Mouse (Mus musculus) stomach, postnatal 0 days (tissue): Measurements from ENCODE around the gene Thoc7. TPM values are rescaled to one million over a fixed set of nuclear protein-coding genes. Genes with fewer than 3 reads are reported as not detected.

ENCODE experiments used
- ATAC-seq: fragments of 200-750 bp; cut with Nextera tagmentation; 2 replicates; pipeline ENCODE4 v1.8.0; 2017; ENCODE audit not compliant: low FRiP score, low TSS enrichment
- DNase-seq: peaks from one replicate; pipeline ENCODE4 v3.0.0-alpha.2; 2016; ENCODE audit warnings: low spot score
- H3K27ac ChIP-seq: fragments of 300-500 bp; sonication (generic); replicated peaks from 2 replicates; pipeline ENCODE4 v1.5.1; 2014; ENCODE audit warnings: mild to moderate bottlenecking, control low read depth
- H3K27me3 ChIP-seq: fragments of 300-500 bp; sonication (generic); 2 replicates; pipeline ENCODE4 v1.6.1; 2014; ENCODE audit warnings: low read length; ENCODE audit not compliant: control insufficient read depth, insufficient read depth
- H3K36me3 ChIP-seq: fragments of 300-500 bp; sonication (generic); 2 replicates; pipeline ENCODE4 v1.6.1; 2014; ENCODE audit warnings: low read length, mixed read lengths; ENCODE audit not compliant: control insufficient read depth, insufficient read depth
- H3K4me1 ChIP-seq: fragments of 300-500 bp; sonication (generic); replicated peaks from 2 replicates; pipeline ENCODE4 v1.6.1; 2014; ENCODE audit warnings: antibody characterized with exemption; ENCODE audit not compliant: control insufficient read depth, insufficient read depth
- H3K4me2 ChIP-seq: fragments of 300-500 bp; sonication (generic); replicated peaks from 2 replicates; pipeline ENCODE4 v1.6.1; 2014; ENCODE audit warnings: low read depth, mild to moderate bottlenecking, control low read depth, moderate library complexity
- H3K4me3 ChIP-seq: fragments of 300-500 bp; sonication (generic); 2 replicates; pipeline ENCODE4 v1.5.1; 2014; ENCODE audit warnings: low read depth, low read length, control low read depth
- H3K9ac ChIP-seq: fragments of 300-500 bp; sonication (generic); 2 replicates; pipeline ENCODE4 v1.6.1; 2014; ENCODE audit warnings: mild to moderate bottlenecking, low read length, control low read depth, mixed read lengths
- H3K9me3 ChIP-seq: fragments of 300-500 bp; sonication (generic); 2 replicates; pipeline ENCODE4 v1.6.1; 2016; ENCODE audit warnings: low read length; ENCODE audit not compliant: control insufficient read depth
- CTCF ChIP-seq: IDR thresholded peaks from 2 replicates; pipeline ENCODE4 v1.5.1; 2016; ENCODE audit warnings: antibody characterized with exemption, low read depth, mild to moderate bottlenecking, moderate library complexity
- EP300 ChIP-seq: optimal IDR thresholded peaks from 2 replicates; pipeline ENCODE3; 2016; ENCODE audit warnings: antibody characterized with exemption
- WGBS: fragments of 180-500 bp; shearing (Covaris S2); extraction: QIAGEN DNeasy Blood & Tissue Kit; methylation state at CpG from one replicate; pipeline ENCODE4 v1.1.7; 2014; 5-methylcytosine and 5-hydroxymethylcytosine counted together
- polyA plus RNA-seq: library from polyadenylated mRNA; unstranded; fragments of >200 nt; fragmentation: Nextera tagmentation; extraction: Ambion mirVana; gene quantifications from 2 replicates; pipeline ENCODE4 v1.2.1, GENCODE M21; 2015

The Thoc7 gene
- polyA plus RNA-seq, 1 experiment from 2014 or later = 138 TPM

GRCm38 (mm10) chr14:13988397-13988796 lies 26.7 kb upstream of the Thoc7 start:
- Histone ChIP-seq H3K36me3 (no peaks in the 10 kb centered on the region), H3K4me1 (no peaks in the 10 kb centered on the region), H3K27ac (no peak overlapping the region), H3K4me2 (no peak overlapping the region), H3K9me3 (no peaks in the 10 kb centered on the region), H3K27me3 (no peaks in the 10 kb centered on the region), H3K9ac (no peak overlapping the region), H3K4me3 (no peak overlapping the region)
- TF ChIP-seq EP300 = no peak
- peak; percentile 18 for TF ChIP-seq CTCF
- DNase-seq = no peak
- ATAC-seq = no peak
- WGBS = 52% methylated on average over 2 of the region's 2 CpGs

DNA sequence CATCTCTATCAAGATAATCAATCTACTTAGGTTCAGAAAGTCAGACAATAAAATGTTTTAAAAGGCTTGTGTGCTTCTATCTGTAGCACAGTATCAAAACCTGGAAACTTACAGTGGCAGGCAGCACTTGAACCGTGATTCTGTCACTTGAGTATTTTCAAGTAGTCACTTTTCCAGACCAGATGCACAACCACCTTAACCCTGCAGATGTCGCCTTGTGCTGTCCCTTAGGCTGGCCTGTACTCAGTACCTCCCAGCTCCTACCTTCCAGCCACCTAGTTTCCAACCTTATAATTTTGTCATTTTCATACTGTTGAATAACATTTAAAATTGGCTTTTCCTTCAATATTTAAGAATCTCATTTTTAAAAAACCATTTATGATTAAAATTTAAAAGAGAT lies 20.5 kb upstream of the Thoc7 start:
- H3K4me3 ChIP-seq = no peak overlapping the region
- WGBS = 46% methylated on average over 2 of the region's 2 CpGs

GRCm38 (mm10) chr14:13981286-13981685 lies 19.6 kb upstream of the Thoc7 start:
- no peaks in the 10 kb centered on the region for H3K27me3 ChIP-seq
- TF ChIP-seq CTCF (no peak), EP300 (no peak)
- H3K9ac ChIP-seq = no peak overlapping the region
- no peak for ATAC-seq
- H3K4me2 ChIP-seq = no peak overlapping the region
- H3K36me3 ChIP-seq = no peaks in the 10 kb centered on the region
- H3K27ac ChIP-seq = no peak overlapping the region
- H3K9me3 ChIP-seq = no peaks in the 10 kb centered on the region
- WGBS = 49% methylated on average over 2 of the region's 2 CpGs
- no peak overlapping the region for H3K4me3 ChIP-seq
- no peaks in the 10 kb centered on the region for H3K4me1 ChIP-seq
- DNase-seq = no peak

More for the DNA sequence above, 20.5 kb upstream of the Thoc7 start:
- DNase-seq (peak; percentile 21), ATAC-seq (no peak)
- H3K27ac ChIP-seq = no peak overlapping the region
- no peaks in the 10 kb centered on the region for H3K27me3 ChIP-seq
- H3K9ac ChIP-seq = no peak overlapping the region
- H3K36me3 ChIP-seq = no peaks in the 10 kb centered on the region
- TF ChIP-seq CTCF (peak; percentile 61), EP300 (no peak)
- H3K9me3 ChIP-seq = no peaks in the 10 kb centered on the region
- H3K4me1 ChIP-seq = no peaks in the 10 kb centered on the region
- no peak overlapping the region for H3K4me2 ChIP-seq

DNA sequence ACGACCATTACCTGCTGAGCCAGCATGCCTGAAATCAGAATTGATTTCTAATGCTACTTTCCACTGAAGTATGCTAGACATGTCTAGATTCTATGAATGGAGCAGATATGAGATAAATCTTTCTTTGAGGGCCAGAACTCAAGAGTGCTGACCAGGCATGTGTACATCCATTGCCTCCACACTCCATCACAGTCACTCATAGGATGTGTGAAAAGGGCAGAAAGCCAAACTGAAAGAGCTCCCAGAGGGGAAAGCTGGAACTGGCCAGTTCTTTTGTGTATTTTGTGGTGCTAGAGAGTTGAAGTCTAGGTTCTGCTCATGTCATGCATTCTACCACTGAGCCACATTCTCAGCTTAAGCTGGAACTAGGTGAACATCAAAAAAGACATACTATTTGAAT lies 15.8 kb upstream of the Thoc7 start:
- Histone ChIP-seq H3K4me3 (no peak overlapping the region), H3K9ac (no peak overlapping the region), H3K27me3 (no peaks in the 10 kb centered on the region), H3K36me3 (no peaks in the 10 kb centered on the region), H3K4me2 (no peak overlapping the region), H3K9me3 (no peaks in the 10 kb centered on the region), H3K27ac (no peak overlapping the region), H3K4me1 (no peaks in the 10 kb centered on the region)
- no peak for DNase-seq
- no peak for ATAC-seq
- TF ChIP-seq CTCF = no peak
- no peak for TF ChIP-seq EP300
- WGBS = 73% methylated on average over 1 of the region's 1 CpGs

GRCm38 (mm10) chr14:13971644-13972234 lies 10.1 kb upstream of the Thoc7 start:
- no peaks in the 10 kb centered on the region for H3K4me1 ChIP-seq
- H3K9me3 ChIP-seq = no peaks in the 10 kb centered on the region
- DNase-seq = no peak
- no peak overlapping the region for H3K4me2 ChIP-seq
- H3K4me3 ChIP-seq = no peak overlapping the region
- no peaks in the 10 kb centered on the region for H3K27me3 ChIP-seq
- H3K9ac ChIP-seq = no peak overlapping the region
- TF ChIP-seq EP300 (no peak), CTCF (no peak)
- no peaks in the 10 kb centered on the region for H3K36me3 ChIP-seq
- no peak for ATAC-seq
- 59% methylated on average over 6 of the region's 6 CpGs for WGBS
- H3K27ac ChIP-seq = no peak overlapping the region

GRCm38 (mm10) chr14:13970513-13970912 lies 8.9 kb upstream of the Thoc7 start:
- Histone ChIP-seq H3K9me3 (no peaks in the 10 kb centered on the region), H3K27me3 (no peaks in the 10 kb centered on the region), H3K4me2 (no peak overlapping the region), H3K36me3 (no peaks in the 10 kb centered on the region), H3K4me3 (no peak overlapping the region), H3K27ac (no peak overlapping the region), H3K9ac (no peak overlapping the region), H3K4me1 (no peaks in the 10 kb centered on the region)
- ATAC-seq = no peak
- 89% methylated on average over 3 of the region's 3 CpGs for WGBS
- no peak for DNase-seq
- no peak for TF ChIP-seq EP300
- no peak for TF ChIP-seq CTCF
